Mouse (Mus musculus) left cerebral cortex, adult 8-10 months (tissue): ENCODE results near the gene Gtf2h4. TPM values are rescaled to one million over a fixed set of nuclear protein-coding genes. Genes with fewer than 3 reads are reported as not detected.

Experiments
- DNase-seq, 2 experiments: peaks; one replicate each; pipeline ENCODE4 v3.0.0; 2022; ENCODE audit warnings: low spot score in 2 of 2
- total RNA-seq, 4 experiments: library from RNA; stranded (reverse); gene quantifications; 2 replicates each; pipeline ENCODE4 v1.2.4; 2022

The Gtf2h4 gene
- total RNA-seq, 4 experiments from 2014 or later: 27.6 to 36.9 (median 31.2) TPM

DNA sequence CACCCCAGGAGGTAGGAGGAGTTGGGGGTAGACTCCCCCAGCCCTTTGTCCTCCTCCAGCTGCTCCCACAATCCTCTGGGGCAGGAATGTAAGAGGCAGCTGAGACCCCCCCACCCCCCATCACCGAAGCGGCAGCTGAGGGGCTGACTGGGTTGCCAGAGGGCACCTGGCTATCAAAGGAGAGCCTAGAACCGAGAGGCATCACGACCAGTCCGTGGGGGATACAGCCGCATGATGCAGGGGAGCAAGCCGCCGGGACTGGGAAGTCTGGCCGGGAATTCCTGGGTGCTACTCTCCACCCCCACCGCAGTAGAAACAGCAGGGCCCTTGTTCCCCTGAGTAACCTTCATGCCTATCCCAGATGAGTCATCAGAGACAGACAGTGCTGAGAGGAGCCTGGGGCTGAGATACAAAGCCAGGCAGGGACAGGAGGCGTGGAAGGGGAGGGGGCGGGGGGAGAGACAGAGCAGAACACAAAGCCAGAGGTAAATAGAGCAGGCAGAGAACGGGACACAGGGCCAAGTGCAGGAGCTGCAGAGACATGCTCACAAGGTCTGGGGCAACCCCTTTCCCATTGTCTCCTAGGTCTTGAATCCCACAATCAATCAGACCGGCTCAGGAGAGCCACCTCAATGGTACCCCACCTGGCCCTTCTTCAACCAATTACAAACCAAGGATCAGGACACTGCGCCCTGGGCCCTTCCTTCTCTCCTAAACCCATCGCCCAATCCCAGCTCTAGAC is 24.4 kb upstream of the Gtf2h4 start:
- peak; percentile 44 to 76 for DNase-seq

DNA sequence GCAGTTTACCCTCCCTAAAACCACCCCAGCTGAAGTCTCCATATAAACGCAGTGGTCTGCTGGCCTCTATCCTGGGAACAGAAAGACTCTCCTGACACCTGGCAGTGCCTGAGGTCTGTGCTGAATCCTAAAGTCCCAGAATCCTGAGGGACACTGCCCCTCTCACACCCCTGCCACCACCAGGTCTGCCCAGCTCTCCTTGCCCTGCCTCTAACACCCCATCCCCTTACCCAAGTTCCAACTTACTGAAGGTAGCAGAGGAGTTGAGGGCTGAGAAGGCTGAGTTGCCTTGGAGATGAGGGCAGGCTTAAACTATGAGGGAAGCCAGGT is 23.9 kb upstream of the Gtf2h4 start:
- DNase-seq: no peak

DNA sequence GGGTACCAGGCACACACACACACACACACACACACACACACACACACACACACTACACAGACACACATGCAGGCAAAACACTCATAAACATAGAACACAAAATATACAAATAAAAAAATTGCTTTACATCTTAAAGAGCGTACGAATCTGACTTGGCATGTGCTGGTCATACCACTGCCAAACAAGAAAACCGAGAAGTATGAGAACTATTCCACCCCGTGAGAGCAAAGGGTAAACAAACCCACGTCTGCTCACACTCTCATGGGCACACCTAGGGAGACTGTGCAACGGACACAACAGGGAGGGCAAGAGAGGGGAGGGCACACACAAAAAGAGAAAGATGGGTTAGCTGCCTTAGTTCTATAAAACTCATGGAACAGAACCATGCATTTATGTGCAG is 23.2 kb upstream of the Gtf2h4 start:
- no peak for DNase-seq

DNA sequence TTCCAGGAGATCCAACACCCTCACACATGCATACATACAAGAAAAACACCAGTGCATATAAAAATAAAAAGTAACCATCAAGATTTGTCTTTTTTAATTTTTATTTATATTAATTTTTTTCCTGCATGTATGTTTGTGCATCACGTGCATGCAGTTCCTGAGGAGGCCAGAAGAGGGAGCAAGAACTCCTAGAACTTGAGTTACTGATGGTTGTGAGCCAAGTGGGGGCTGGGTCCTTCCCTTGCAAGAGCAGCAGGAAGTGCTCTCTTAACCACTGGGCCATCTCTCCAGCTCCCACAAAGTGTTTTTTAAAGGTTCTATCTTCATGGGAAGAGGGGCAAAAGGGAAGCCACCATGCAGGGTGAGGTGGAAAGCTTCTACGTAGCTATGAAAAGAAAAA is 21.8 kb upstream of the Gtf2h4 start:
- no peak for DNase-seq

DNA sequence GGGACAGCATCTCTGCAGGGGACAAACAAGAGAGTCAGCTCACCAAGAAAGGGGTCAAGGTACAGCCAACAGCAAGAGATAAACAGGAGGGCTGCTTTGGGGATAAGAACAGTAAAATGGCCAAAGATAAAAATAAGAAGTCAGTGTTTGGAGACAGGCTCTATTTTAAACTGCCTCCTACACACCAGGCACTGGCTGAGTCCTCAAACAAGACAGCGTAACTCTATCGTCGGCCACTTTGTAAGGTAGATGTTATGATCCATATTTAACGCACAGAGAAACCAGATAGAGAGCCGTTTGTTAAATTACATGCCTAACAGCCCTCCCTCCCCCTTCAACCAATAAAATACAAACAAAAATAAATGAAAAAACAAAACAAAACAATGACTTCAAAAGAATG is 20.4 kb upstream of the Gtf2h4 start:
- DNase-seq: no peak

DNA sequence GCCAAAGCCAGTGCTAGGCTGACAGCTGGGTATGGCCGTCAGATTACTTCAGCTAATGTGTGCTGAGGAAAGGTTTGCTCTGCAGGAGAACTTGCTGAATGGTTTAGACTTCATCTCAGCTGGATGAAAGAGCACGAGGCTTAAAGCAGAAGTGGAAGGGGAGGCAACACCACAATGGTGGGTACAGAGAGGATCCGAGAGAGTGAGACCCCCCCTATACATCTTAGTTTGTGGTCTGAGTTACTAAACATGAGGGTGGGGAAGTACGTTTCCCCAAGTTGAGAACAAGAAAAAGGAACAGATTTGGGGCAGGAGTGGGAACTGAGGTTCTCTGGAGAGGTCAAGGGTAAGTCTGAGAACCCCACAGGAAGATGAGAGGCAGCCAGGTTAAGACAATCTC is 18.8 kb upstream of the Gtf2h4 start:
- DNase-seq: no peak

DNA sequence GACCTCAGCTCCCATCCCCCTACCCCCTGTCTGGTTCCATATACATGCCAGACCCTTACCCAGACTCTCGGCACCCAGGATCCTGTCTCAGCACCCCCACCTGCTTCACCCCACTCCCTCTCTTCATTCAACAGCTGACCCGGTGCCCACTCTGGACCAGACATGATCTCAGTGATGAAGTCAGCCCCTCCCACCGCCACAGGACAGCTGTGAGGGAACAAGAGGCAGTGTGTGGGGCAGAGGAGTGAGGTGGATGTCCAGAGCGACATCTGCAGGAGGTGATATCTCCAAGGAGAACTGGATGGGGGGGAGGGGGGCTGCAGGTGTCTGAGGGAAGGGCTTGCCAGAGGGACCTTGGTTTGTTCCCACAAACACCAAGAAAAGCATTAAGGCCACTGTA is 18.3 kb upstream of the Gtf2h4 start:
- no peak for DNase-seq

DNA sequence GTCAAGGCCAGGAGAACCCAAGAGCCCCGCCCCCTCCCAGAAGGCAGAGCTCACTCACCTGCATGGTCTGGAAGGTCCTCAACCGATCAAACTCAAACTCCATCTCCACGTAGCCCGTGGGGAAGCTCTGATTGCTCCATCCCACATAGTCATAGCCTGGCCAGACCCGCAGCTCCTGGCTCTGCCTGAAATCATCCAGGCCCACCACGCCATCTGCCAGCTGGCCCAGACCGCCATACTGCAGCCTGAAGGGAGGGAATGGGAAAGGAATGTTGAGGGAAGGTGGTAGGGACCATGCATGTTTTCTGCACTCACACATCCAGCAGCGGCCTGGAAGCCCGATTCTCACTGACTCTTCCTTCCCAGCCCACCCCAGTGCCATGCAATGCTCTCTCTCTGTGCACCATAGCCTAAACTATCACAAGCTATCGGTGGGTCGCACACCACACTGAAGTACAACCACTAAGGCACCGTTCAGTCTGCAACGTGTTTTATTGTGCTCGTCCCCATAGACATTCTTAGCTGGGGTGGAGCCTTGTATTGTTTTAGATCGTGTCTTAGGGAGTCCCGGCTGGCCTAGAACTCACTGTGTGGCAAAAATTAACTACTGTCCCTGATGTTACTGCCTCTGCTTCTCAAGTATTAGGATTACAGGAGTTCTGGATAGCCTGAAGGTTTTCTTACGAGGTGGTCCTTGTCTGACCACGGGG is 16.6 kb upstream of the Gtf2h4 start:
- DNase-seq: no peak

DNA sequence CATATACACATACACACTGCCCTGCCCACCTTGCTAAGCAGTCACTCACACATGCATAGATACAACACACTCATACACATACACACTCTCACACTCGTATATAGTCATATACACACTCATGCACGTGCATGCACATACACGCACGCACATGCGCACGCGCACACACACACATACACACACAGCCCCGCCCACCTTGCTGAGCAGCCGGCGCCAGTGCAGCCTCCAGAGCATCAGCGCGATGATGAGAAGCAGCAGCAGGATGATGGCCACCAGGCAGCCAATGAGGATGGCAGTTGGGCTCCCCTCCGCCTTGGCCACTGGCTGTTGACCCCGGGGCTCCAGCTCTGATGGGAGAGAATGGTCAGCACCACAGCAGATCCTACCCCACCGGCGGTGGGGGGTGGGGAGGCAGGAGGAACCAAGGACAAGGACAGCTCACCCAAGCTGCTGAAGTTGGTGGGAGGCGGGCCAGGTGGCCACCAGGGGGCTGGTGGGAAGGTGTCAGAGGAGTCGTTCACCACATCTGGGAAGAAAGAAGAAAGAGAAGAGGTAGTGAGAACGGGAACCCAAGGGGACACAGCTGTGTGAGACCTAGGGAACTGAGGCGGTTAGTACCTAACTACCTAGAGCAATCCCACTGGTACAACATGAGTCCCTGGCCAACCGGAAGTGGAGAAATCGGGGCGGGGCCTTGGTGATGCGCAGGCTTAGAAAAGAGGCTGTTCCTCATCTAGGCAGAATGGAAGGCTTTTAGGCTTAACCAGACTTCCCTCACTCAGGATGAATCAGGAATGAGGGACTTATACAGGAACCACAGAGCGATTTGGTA is 15.0 kb upstream of the Gtf2h4 start:
- DNase-seq: no peak

DNA sequence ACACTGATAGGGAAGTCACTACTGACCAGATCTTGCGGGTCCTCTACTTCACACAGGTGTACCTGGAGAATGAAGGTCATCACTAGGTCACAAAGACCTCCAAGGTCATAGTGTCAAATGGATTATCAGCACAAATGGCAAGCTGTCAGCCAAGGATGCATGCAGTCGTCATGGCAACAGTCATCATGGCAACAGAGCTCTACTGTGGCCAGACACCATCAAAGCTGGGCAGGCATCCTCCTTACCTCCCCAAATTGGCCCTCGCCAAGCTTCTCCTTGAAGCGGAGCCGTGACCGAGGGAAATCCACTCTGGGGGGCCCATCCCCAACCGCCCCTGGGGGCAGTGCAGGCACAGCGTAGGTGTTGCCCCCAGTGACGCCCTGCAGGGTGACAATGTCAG is 11.5 kb upstream of the Gtf2h4 start:
- no peak for DNase-seq

DNA sequence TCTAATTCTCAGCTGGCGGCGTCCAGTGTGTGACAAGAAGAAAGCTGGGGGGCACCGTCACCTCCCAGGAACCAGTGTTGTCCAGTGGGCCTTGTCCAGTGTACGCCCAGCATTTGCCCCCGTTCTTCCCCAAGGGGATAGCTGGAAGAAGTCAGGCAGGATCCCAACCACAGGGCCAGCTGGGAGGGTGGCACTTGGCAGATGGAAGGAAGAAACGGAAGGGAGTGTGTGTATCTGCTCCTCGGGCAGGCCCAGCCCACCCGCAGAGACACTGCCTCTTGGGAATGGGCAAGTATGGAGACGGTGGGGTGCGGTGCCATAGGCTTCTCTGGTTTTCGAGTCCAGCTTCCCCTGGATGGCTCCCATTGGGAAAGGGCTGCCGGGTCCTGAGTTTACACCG is 8.4 kb upstream of the Gtf2h4 start:
- DNase-seq: no peak

DNA sequence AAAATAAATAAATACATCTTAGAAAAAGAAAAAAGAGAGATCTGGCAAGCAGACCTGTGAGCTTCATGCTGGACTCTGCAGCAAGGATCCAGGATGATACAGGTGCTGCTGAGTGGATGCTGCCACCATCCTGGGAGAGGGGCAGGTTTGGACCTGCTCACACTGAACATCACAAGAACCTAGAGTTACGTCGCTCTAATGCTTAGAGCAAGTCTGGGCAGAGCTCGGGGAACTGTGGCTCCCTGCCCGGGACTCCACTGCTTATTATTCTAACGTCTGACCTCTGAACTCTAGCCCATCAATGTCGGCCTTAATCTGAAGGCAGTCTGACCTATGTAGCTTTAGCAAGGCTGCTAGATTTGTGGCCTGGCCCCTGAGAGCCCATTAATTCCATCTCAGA is 7.1 kb upstream of the Gtf2h4 start:
- no peak for DNase-seq

DNA sequence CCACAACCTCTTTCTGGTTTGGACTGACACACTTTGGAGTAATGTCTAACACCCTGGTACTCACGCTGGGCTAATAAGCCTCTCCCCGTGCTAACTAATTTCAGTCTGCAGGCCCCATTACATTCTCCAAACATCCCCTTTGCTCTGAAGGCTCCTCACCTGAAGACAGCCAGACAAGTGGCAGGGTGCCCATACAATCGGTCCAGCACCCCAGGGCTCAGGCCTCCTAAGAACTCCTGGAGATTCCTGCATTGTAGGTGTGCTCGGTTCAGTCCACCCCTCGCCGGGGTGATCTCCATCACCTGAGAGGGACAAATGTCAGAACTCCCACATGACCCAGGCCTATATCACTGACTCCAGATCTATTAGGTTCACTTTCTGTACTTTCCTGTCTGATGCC is 1.0 kb downstream of the Gtf2h4 start:
- DNase-seq: no peak

DNA sequence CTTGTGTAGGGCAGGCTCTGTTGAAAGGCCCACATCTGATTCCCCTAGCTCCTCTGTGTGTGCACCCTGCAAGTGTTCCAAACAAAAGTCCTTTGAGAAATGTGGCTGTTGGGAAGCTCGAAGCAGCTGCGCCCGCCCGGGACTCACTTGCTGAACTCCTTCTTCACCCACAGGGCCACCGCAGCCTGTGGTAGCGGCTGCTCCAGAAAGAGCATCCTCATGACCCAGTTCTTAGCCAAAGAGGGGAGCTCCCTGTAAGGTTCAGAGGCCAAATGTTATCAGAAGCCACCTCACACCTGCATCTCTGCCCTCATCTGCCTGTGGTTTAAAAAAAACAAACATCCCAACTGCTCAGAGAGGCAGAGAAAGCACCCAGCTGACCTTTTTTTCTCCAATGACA is 1.7 kb downstream of the Gtf2h4 start:
- DNase-seq: no peak

DNA sequence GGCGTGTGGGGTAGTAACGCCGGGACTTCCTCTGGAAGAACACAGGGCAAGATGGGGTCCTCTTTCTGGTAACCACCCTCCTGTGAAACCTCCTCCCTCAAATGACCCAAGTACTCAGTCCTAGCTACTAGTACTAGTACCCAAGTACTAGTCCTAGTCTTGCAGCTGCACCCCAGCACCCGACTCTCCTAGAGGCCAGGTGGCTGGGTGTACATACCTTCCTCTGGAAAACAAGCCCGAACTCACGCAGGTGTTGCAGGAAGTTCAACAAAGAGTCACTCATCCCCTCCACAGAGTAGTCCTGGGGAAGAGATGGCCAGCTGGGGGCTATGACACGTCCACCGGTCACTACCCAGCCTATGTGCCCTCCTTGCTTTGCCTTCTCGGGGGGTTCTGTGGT is 3.8 kb downstream of the Gtf2h4 start:
- DNase-seq: no peak

DNA sequence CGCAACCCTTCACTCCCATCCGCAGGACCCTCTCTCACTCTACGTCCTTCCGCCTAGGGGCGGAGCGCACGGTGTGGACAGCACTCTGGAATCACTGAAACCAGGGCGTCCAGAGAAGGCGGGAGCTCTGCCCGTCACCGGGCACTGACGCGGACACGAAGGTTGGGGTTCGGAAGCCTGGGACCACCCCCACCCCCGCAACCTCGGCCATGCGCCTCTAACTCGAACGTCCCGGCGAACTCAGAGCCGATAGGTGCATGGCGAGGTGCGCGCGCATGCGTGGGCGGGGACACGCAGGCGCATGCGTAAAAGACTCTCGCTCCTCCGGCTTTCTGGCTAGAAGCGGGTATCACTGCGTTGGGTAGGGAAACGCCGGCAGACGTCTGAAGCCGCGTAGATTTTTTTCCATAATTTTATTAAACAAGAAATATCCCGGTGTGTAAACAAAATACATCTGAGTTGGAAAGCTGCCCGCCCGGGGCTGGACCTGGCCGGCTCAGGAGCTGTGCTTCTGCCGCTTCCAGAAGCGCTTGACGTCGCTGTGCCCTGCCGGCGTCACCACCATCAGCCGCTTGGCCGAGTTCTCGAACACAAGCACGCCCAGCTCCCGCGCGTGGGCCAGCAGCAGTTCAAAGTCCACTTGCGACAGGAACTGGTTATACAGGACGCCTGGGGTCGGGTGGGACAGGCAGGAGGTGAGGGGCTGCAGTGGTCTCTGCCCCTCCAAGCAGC is 6.0 kb downstream of the Gtf2h4 start, which contains the start of gene Vars2:
Gene Vars2, minus strand, starts transcription at position 259 of the 732 bp plus-strand sequence.
- DNase-seq: peak; percentile 96 to 97

DNA sequence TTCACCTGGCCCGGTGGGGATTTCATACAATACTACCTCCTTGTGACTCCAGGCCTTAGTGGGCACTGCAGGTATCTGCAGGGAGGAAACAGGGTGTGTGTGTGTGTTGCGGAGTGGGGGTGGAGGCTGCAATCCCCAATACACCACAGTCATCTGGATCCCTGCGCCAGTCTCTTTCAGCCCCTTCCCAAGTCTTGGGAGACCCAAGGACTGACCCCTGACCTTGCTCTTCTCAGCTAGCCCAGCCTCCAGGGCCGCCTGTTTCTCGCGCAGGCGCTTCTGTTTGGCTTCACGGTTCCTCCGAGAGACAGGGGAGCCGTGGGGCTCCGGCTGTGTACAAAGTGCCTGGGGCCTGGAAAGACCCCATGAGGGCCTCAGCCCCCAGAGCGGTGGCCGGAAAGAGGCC is 6.7 kb downstream of the Gtf2h4 start:
- DNase-seq: peak in 1 of 2 experiments; percentile 34

DNA sequence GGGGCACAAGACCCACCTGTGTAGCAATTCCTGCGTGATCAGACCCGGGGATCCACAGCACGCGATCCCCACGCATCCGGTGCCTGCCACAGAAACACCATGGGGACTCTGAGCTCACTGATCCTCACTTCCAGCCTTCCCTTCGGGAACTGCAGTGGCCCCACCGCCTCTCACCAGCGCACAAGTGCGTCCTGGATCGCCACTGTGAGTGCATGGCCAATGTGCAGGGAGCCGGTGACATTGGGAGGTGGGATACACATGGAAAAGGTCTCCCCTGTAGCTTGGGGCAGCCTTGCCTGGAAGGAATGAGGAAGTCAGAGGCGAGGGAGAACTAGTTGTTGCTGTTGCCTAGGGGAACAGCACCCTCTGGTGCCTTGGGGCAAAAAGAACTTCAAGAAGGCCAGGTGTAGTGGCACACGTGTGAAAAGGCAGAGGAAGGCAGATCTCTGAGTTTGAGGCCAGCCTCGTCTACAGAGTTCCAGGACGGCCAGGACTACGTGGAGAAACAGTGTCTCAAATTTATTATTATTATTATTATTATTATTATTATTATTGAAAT is 7.5 kb downstream of the Gtf2h4 start:
- DNase-seq: peak in 1 of 2 experiments; percentile 13

DNA sequence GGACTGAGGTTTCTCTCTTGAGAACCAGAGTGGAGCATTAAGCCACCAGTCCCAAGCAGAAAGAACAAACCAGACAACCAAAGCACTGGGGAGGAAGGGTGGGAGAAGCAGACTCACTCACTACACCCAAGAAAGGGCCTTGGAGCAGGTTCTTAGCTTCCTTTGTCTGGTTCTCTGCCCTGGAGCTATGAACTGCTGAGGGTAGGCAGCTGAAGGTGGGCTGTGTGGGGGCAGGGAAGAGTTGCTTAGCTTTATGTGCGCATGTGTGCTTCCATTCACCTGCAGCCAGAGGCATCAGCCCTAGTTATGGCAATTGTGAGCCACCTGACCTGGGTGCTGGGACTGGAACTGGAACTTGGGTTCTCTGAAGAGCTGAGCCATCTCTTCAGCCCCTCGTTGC is 20.5 kb downstream of the Gtf2h4 start:
- no peak for DNase-seq

DNA sequence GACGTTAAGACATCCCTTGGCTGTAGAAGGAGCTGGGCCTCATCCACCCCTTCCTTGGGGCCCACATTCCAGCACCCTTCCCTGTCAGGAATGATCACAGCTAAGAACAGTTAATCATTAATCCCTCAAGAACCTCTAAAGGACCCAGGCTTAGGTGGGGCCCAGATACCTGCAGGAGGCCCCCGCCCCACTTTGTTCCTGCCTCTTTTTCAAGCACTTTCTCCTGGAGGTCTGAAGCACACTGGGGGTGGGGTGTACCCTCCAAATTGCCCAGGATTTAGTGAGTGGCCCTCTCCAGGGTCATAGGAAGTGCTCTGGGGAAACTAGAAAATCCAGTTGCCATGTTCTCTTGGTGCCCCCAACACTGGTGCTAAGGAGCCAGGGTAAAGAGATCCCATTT is 24.1 kb downstream of the Gtf2h4 start:
- no peak for DNase-seq

DNA sequence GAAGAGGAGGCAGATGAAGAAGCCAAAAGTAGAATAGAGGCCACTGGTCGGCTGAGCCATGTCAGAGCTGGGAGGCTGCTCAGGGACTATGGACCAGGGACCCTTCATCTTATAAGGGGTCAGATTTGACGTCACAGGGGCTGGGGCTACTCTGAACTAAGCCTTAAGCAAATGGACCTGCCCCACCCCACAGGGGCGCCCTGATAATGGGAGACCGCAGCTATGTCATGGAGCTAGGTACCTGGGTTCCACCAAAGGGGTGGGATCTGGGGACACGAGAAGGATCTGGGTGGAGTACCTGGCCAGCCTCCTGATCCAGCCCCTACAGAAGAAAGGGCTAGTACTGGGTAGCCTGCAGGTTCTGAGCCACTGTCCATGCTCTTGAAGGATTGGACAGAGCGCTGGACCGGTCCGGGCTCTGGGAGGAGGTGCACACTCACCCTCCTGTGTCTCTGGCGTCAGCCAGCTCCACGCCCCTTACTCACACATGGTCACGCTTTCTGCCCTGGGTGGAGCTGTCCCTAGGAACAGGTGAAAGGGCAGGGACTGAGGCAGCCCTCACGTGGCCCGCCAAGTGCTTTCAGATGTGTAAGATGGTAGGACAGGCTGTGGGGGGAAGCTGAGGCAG is 29.8 kb downstream of the Gtf2h4 start, which contains the start of gene Mucl3:
Gene Mucl3, minus strand, starts transcription at position 87 of the 628 bp plus-strand sequence.
- DNase-seq: no peak
